13 mouse cellular contexts compared by ENCODE assay signal in genomic region chr10:111178024-111178423, GRCm38 (mm10). TPM values are rescaled to one million over a fixed set of nuclear protein-coding genes. Genes with fewer than 3 reads are reported as not detected.
DNase-seq lines count a peak whose midpoint lies in the region; ATAC-seq lines count a peak whose summit lies in the region.
"Had no signal": no experiment of that assay in that cellular context is flagged by ENCODE, and none has a peak within 500 bp of the region (broad histone marks: within the 10 kb centered on the region; RNA-seq: fewer than 3 reads in every experiment).

No protein-coding gene starts in this region.

- intact Hi-C loops in left cerebral cortex, postnatal 4 days (cut with DNase I) = no loop called here

- peak; percentile 73 for ATAC-seq in megakaryocyte, adult 5-6 weeks (ENCODE audit: poor library complexity, severe bottlenecking)

- DNase-seq in left cerebral cortex, adult 11 months (ENCODE audit: low spot score) = peak; percentile 63
- DNase-seq in left cerebral cortex, postnatal 4 days = no peak
- DNase-seq in frontal cortex, postnatal 36 days (ENCODE audit: low spot score in 2 of 2) = peak; percentile 69 to 79
- peak; percentile 55 for DNase-seq in thymus, postnatal 4 days
- no peak for DNase-seq in adrenal gland, postnatal 14 days
- DNase-seq in cerebellum, adult 9-11 months = no peak
- DNase-seq: adrenal gland, postnatal 10 days; cerebellum, adult 11 months; gastrocnemius, postnatal 36 days; kidney, adult 11 months; liver; lung, postnatal 36 days had no signal

RNA-seq across cellular contexts. Expression of gene Osbpl8, which starts 13.5 kb away (rescaled TPM):
- total RNA-seq in left cerebral cortex, postnatal 4 days (2021) = 10 to 100 TPM; 72.4 to 74.7 TPM
- 65.5 and 68.1 TPM in 2 replicates for total RNA-seq in megakaryocyte, adult 5-6 weeks (2015)
- 95.3 and 105 TPM in 2 replicates for total RNA-seq in megakaryocyte, adult 5-6 weeks (2017)
- total RNA-seq in adrenal gland, postnatal 14 days (2021) = 28.2 and 29.0 TPM in 2 replicates

Comparison
In these comparisons a context has a peak if more than half of its experiments do, and no peak if none do; other contexts are left out.
1. DNase-seq: peak in left cerebral cortex, adult 11 months (single experiment), frontal cortex, postnatal 36 days (2 of 2) and thymus, postnatal 4 days (single experiment); none in left cerebral cortex, postnatal 4 days (single experiment), adrenal gland, postnatal 14 days (single experiment) and cerebellum, adult 9-11 months (single experiment).